Mouse (Mus musculus): ENCODE data around the gene Clec4b2. TPM values are rescaled to one million over a fixed set of nuclear protein-coding genes. Genes with fewer than 3 reads are reported as not detected.
"Not testable (repeated sequence)": the region's sequence is repeated elsewhere in the genome, so short reads cannot be mapped to it uniquely, and the experiment has no call there.

Clec4b2 gene
- polyA plus RNA-seq, 1 experiment from 2014 or later: not detected

GRCm38 (mm10) chr6:123227519-123228166 is 55.0 kb downstream of the Clec4b2 start:
- H3K4me1 ChIP-seq: no peaks in the 10 kb centered on the region
- H3K27me3 ChIP-seq: no peaks in the 10 kb centered on the region
- H3K9me3 ChIP-seq: 0 out of 2 replicates have a peak, but pooled peaks cover 2% of the 10 kb centered on the region
- H3K4me3 ChIP-seq: no peak overlapping the region
- no peak overlapping the region for H3K9ac ChIP-seq
- H3K27ac ChIP-seq: no peak overlapping the region
- no peak overlapping the region for H3K4me2 ChIP-seq (replicated peaks)
- 71% methylated on average over 2 of the region's 2 CpGs for WGBS
- no peak for ATAC-seq (ENCODE audit: insufficient number of reproducible peaks, insufficient read depth, low FRiP score, low TSS enrichment)
- H3K36me3 ChIP-seq: no peaks in the 10 kb centered on the region

GRCm38 (mm10) chr6:123229644-123230043 is 57.0 kb downstream of the Clec4b2 start, which contains the start of gene Clec4n:
Clec4n (plus strand) TSS chr6:123229843.
- H3K9ac ChIP-seq: no peak within 1 kb of the TSS
- H3K27ac ChIP-seq: no peak within 1 kb of the TSS
- 0 out of 2 replicates have a peak, but pooled peaks cover 2% of the 10 kb centered on the region for H3K9me3 ChIP-seq
- no peaks in the 10 kb centered on the region for H3K27me3 ChIP-seq
- H3K36me3 ChIP-seq: no peaks in the 10 kb centered on the region
- H3K4me2 ChIP-seq (replicated peaks): no peak within 1 kb of the TSS
- ATAC-seq (ENCODE audit: insufficient number of reproducible peaks, insufficient read depth, low FRiP score, low TSS enrichment): no peak
- 74% methylated on average over 3 of the region's 3 CpGs for WGBS
- H3K4me3 ChIP-seq: no peak within 1 kb of the TSS
- no peaks in the 10 kb centered on the region for H3K4me1 ChIP-seq

GRCm38 (mm10) chr6:123231149-123231548 is 58.5 kb downstream of the Clec4b2 start:
- H3K27me3 ChIP-seq: no peaks in the 10 kb centered on the region
- no peak overlapping the region for H3K27ac ChIP-seq
- no peaks in the 10 kb centered on the region for H3K4me1 ChIP-seq
- no peak overlapping the region for H3K4me2 ChIP-seq (replicated peaks)
- no peak overlapping the region for H3K9ac ChIP-seq
- H3K4me3 ChIP-seq: no peak overlapping the region
- WGBS: 64% methylated on average over 2 of the region's 2 CpGs
- ATAC-seq (ENCODE audit: insufficient number of reproducible peaks, insufficient read depth, low FRiP score, low TSS enrichment): no peak
- no peaks in the 10 kb centered on the region for H3K36me3 ChIP-seq
- 0 out of 2 replicates have a peak, but pooled peaks cover 2% of the 10 kb centered on the region for H3K9me3 ChIP-seq

GRCm38 (mm10) chr6:123237582-123237981 is 64.9 kb downstream of the Clec4b2 start:
- Histone ChIP-seq H3K4me3 (no peak overlapping the region), H3K27me3 (no peaks in the 10 kb centered on the region), H3K36me3 (no peaks in the 10 kb centered on the region), H3K9ac (no peak overlapping the region), H3K4me2 (replicated peaks) (no peak overlapping the region), H3K9me3 (no peaks in the 10 kb centered on the region), H3K4me1 (no peaks in the 10 kb centered on the region), H3K27ac (no peak overlapping the region)
- ATAC-seq (ENCODE audit: insufficient number of reproducible peaks, insufficient read depth, low FRiP score, low TSS enrichment): no peak

- 83% methylated on average over 5 of the region's 5 CpGs for WGBS
- no peak for ATAC-seq (ENCODE audit: insufficient number of reproducible peaks, insufficient read depth, low FRiP score, low TSS enrichment)
- no peak overlapping the region for H3K4me3 ChIP-seq
- H3K4me1 ChIP-seq: no peaks in the 10 kb centered on the region
- no peak overlapping the region for H3K27ac ChIP-seq
- H3K9me3 ChIP-seq: no peaks in the 10 kb centered on the region
- H3K4me2 ChIP-seq (replicated peaks): no peak overlapping the region
- no peak overlapping the region for H3K9ac ChIP-seq
- H3K36me3 ChIP-seq: no peaks in the 10 kb centered on the region
- H3K27me3 ChIP-seq: no peaks in the 10 kb centered on the region
Observed at GRCm38 (mm10) chr6:123244201-123244600, 71.5 kb downstream of the Clec4b2 start.

- H3K9me3 ChIP-seq; H3K4me2 ChIP-seq (replicated peaks); H3K4me1 ChIP-seq; H3K9ac ChIP-seq; ATAC-seq (ENCODE audit: insufficient number of reproducible peaks, insufficient read depth, low FRiP score, low TSS enrichment); H3K4me3 ChIP-seq; H3K27ac ChIP-seq; H3K27me3 ChIP-seq; H3K36me3 ChIP-seq: not testable (repeated sequence)
- 83% methylated on average over 2 of the region's 2 CpGs for WGBS
Observed at GRCm38 (mm10) chr6:123248862-123249261, 76.2 kb downstream of the Clec4b2 start.

GRCm38 (mm10) chr6:123252735-123253134 is 80.0 kb downstream of the Clec4b2 start:
- no peak overlapping the region for H3K9ac ChIP-seq
- H3K4me3 ChIP-seq: no peak overlapping the region
- H3K4me1 ChIP-seq: no peaks in the 10 kb centered on the region
- H3K36me3 ChIP-seq: no peaks in the 10 kb centered on the region
- H3K27ac ChIP-seq: no peak overlapping the region
- H3K9me3 ChIP-seq: no peaks in the 10 kb centered on the region
- H3K27me3 ChIP-seq: no peaks in the 10 kb centered on the region
- ATAC-seq (ENCODE audit: insufficient number of reproducible peaks, insufficient read depth, low FRiP score, low TSS enrichment): no peak
- no peak overlapping the region for H3K4me2 ChIP-seq (replicated peaks)

Other genes with a start within 250 kb of the Clec4b2 start
- gene Clec4a3, start 220.4 kb upstream of the Clec4b2 start, polyA plus RNA-seq (2016; fragmentation: Nextera tagmentation; extraction: Ambion mirVana): 0.50 and 0.79 TPM in 2 replicates
- not detected in 2 replicates for gene Clec4a4, start 182.5 kb upstream of the Clec4b2 start, polyA plus RNA-seq (2016; fragmentation: Nextera tagmentation; extraction: Ambion mirVana)
- not detected in 2 replicates for gene Clec4b1, start 122.9 kb upstream of the Clec4b2 start, polyA plus RNA-seq (2016; fragmentation: Nextera tagmentation; extraction: Ambion mirVana)
- 0.55 and 1.2 TPM in 2 replicates for gene Clec4a2, start 66.5 kb upstream of the Clec4b2 start, polyA plus RNA-seq (2016; fragmentation: Nextera tagmentation; extraction: Ambion mirVana)
- 0.47 and 0.53 TPM in 2 replicates for gene Clec4n, start 57.0 kb downstream of the Clec4b2 start, polyA plus RNA-seq (2016; fragmentation: Nextera tagmentation; extraction: Ambion mirVana)
- not detected in 2 replicates for gene Clec4d, start 89.2 kb downstream of the Clec4b2 start, polyA plus RNA-seq (2016; fragmentation: Nextera tagmentation; extraction: Ambion mirVana)
- gene Clec4e, start 117.0 kb downstream of the Clec4b2 start, polyA plus RNA-seq (2016; fragmentation: Nextera tagmentation; extraction: Ambion mirVana): not detected in 2 replicates
- not detected in 2 replicates for gene Vmn2r19, start 135.4 kb downstream of the Clec4b2 start, polyA plus RNA-seq (2016; fragmentation: Nextera tagmentation; extraction: Ambion mirVana)
- not detected in 2 replicates for gene Vmn2r20, start 245.2 kb downstream of the Clec4b2 start, polyA plus RNA-seq (2016; fragmentation: Nextera tagmentation; extraction: Ambion mirVana)

Measured in embryonic facial prominence, embryonic 12.5 days (tissue).